Mouse (Mus musculus) limb, embryonic 13.5 days (tissue): Measurements from ENCODE around the gene Polr2h. TPM values are rescaled to one million over a fixed set of nuclear protein-coding genes. Genes with fewer than 3 reads are reported as not detected.

Experiments used
- ATAC-seq: fragments of 200-750 bp; cut with Nextera tagmentation; 2 replicates; pipeline ENCODE4 v1.8.0; 2017; ENCODE audit warnings: low read depth, moderate number of reproducible peaks, moderate TSS enrichment; ENCODE audit not compliant: low FRiP score
- H3K27ac ChIP-seq: fragments of 300-500 bp; sonication (generic); 2 replicates; pipeline ENCODE4 v1.5.1; 2015; ENCODE audit warnings: inconsistent platforms, mild to moderate bottlenecking, moderate library complexity
- H3K27me3 ChIP-seq: fragments of 300-500 bp; sonication (generic); 2 replicates; pipeline ENCODE4 v1.6.1; 2015; ENCODE audit warnings: mild to moderate bottlenecking, inconsistent platforms
- H3K36me3 ChIP-seq: fragments of 300-500 bp; sonication (generic); 2 replicates; pipeline ENCODE4 v1.6.1; 2015; ENCODE audit warnings: inconsistent platforms, mild to moderate bottlenecking, moderate library complexity
- H3K4me1 ChIP-seq: fragments of 300-500 bp; sonication (generic); 2 replicates; pipeline ENCODE4 v1.6.1; 2015; ENCODE audit warnings: inconsistent platforms
- H3K4me2 ChIP-seq: fragments of 300-500 bp; sonication (generic); replicated peaks from 2 replicates; pipeline ENCODE4 v1.6.1; 2015; ENCODE audit warnings: inconsistent platforms, mild to moderate bottlenecking, moderate library complexity
- H3K4me3 ChIP-seq: fragments of 300-500 bp; sonication (generic); 2 replicates; pipeline ENCODE4 v1.5.1; 2015; ENCODE audit warnings: moderate library complexity, mild to moderate bottlenecking, inconsistent platforms
- H3K9ac ChIP-seq: fragments of 300-500 bp; sonication (generic); 2 replicates; pipeline ENCODE4 v1.6.1; 2015; ENCODE audit warnings: mild to moderate bottlenecking, inconsistent platforms
- H3K9me3 ChIP-seq: fragments of 300-500 bp; sonication (generic); 2 replicates; pipeline ENCODE4 v1.6.1; 2016; ENCODE audit warnings: inconsistent platforms
- WGBS: fragments of 180-500 bp; shearing (Covaris S2); methylation state at CpG from one replicate; pipeline ENCODE4 v1.1.7; 2015; 5-methylcytosine and 5-hydroxymethylcytosine counted together
- polyA plus RNA-seq: library from polyadenylated mRNA; unstranded; fragments of >200 nt; fragmentation: Nextera tagmentation; extraction: Ambion mirVana; gene quantifications from 2 replicates; pipeline ENCODE4 v1.2.1, GENCODE M21; 2015

Gene Polr2h
- polyA plus RNA-seq, 1 experiment from 2014 or later: 117 TPM

- H3K36me3 ChIP-seq: peaks cover 60% of the 10 kb centered on the region
- H3K27me3 ChIP-seq: no peaks in the 10 kb centered on the region
- no peaks in the 10 kb centered on the region for H3K9me3 ChIP-seq
- H3K27ac ChIP-seq: no peak overlapping the region
- no peak overlapping the region for H3K4me3 ChIP-seq
- WGBS: 94% methylated on average over 10 of the region's 10 CpGs
- ATAC-seq: no peak
- H3K9ac ChIP-seq: no peak overlapping the region; the same call in 1 of the 2 replicates
- H3K4me2 ChIP-seq: no peak overlapping the region
- peaks cover 22% of the 10 kb centered on the region for H3K4me1 ChIP-seq
Measured at GRCm38 (mm10) chr16:20703071-20703470, 14.4 kb upstream of the Polr2h start.

- 83% methylated on average over 6 of the region's 6 CpGs for WGBS
- Histone ChIP-seq H3K27ac (no peak overlapping the region), H3K9me3 (no peaks in the 10 kb centered on the region), H3K36me3 (peaks cover 68% of the 10 kb centered on the region), H3K27me3 (no peaks in the 10 kb centered on the region), H3K9ac (no peak overlapping the region), H3K4me3 (no peak overlapping the region), H3K4me2 (no peak overlapping the region), H3K4me1 (peaks cover 22% of the 10 kb centered on the region)
- no peak for ATAC-seq
Measured at GRCm38 (mm10) chr16:20703699-20704400, 13.6 kb upstream of the Polr2h start.

- WGBS: 80% methylated on average over 3 of the region's 3 CpGs
- Histone ChIP-seq H3K4me2 (no peak overlapping the region), H3K4me1 (peaks cover 17% of the 10 kb centered on the region), H3K27ac (no peak overlapping the region), H3K9ac (no peak overlapping the region), H3K9me3 (no peaks in the 10 kb centered on the region), H3K27me3 (no peaks in the 10 kb centered on the region), H3K4me3 (no peak overlapping the region), H3K36me3 (peaks cover 81% of the 10 kb centered on the region)
- no peak for ATAC-seq
Measured at GRCm38 (mm10) chr16:20705786-20706185, 11.7 kb upstream of the Polr2h start.

- H3K36me3 ChIP-seq: peaks cover 89% of the 10 kb centered on the region
- H3K4me3 ChIP-seq: no peak overlapping the region
- H3K9me3 ChIP-seq: no peaks in the 10 kb centered on the region
- 89% methylated on average over 2 of the region's 2 CpGs for WGBS
- no peak overlapping the region for H3K9ac ChIP-seq
- H3K4me1 ChIP-seq: peaks cover 12% of the 10 kb centered on the region
- H3K27ac ChIP-seq: no peak overlapping the region
- H3K4me2 ChIP-seq: no peak overlapping the region
- no peaks in the 10 kb centered on the region for H3K27me3 ChIP-seq
- no peak for ATAC-seq
Measured at GRCm38 (mm10) chr16:20706407-20707055, 10.9 kb upstream of the Polr2h start.

GRCm38 (mm10) chr16:20708220-20708938, 9.1 kb upstream of the Polr2h start:
- peaks cover 100% of the 10 kb centered on the region for H3K36me3 ChIP-seq
- no peak overlapping the region for H3K4me2 ChIP-seq
- H3K4me3 ChIP-seq: no peak overlapping the region
- WGBS: 91% methylated on average over 21 of the region's 21 CpGs
- no peak overlapping the region for H3K27ac ChIP-seq
- no peaks in the 10 kb centered on the region for H3K9me3 ChIP-seq
- no peaks in the 10 kb centered on the region for H3K27me3 ChIP-seq
- no peaks in the 10 kb centered on the region for H3K4me1 ChIP-seq
- no peak for ATAC-seq
- H3K9ac ChIP-seq: no peak overlapping the region

GRCm38 (mm10) chr16:20708939-20709734, 8.3 kb upstream of the Polr2h start:
- Histone ChIP-seq H3K4me2 (no peak overlapping the region), H3K4me3 (no peak overlapping the region), H3K9ac (no peak overlapping the region), H3K27me3 (no peaks in the 10 kb centered on the region), H3K9me3 (no peaks in the 10 kb centered on the region), H3K27ac (no peak overlapping the region), H3K36me3 (peaks cover 94% of the 10 kb centered on the region), H3K4me1 (peaks cover 7% of the 10 kb centered on the region; the same call in 1 of the 2 replicates)
- WGBS: 73% methylated on average over 19 of the region's 19 CpGs
- peak; percentile 66; the same call in 1 of the 2 replicates for ATAC-seq

- no peak overlapping the region for H3K9ac ChIP-seq
- H3K27me3 ChIP-seq: no peaks in the 10 kb centered on the region
- no peak for ATAC-seq
- WGBS: 93% methylated on average over 11 of the region's 11 CpGs
- no peaks in the 10 kb centered on the region for H3K9me3 ChIP-seq
- H3K36me3 ChIP-seq: peaks cover 82% of the 10 kb centered on the region
- no peak overlapping the region for H3K27ac ChIP-seq
- no peak overlapping the region for H3K4me3 ChIP-seq
- no peak overlapping the region for H3K4me2 ChIP-seq
- H3K4me1 ChIP-seq: peaks cover 20% of the 10 kb centered on the region
Measured at GRCm38 (mm10) chr16:20710370-20710769, 7.1 kb upstream of the Polr2h start.

- peaks cover 78% of the 10 kb centered on the region for H3K36me3 ChIP-seq
- H3K4me3 ChIP-seq: no peak overlapping the region
- no peak for ATAC-seq
- no peak overlapping the region for H3K9ac ChIP-seq
- peaks cover 21% of the 10 kb centered on the region for H3K4me1 ChIP-seq
- H3K27ac ChIP-seq: no peak overlapping the region
- WGBS: 82% methylated on average over 4 of the region's 4 CpGs
- no peaks in the 10 kb centered on the region for H3K9me3 ChIP-seq
- no peaks in the 10 kb centered on the region for H3K27me3 ChIP-seq
- H3K4me2 ChIP-seq: no peak overlapping the region
Measured at GRCm38 (mm10) chr16:20710810-20711209, 6.7 kb upstream of the Polr2h start.

GRCm38 (mm10) chr16:20712190-20712589, 5.3 kb upstream of the Polr2h start:
- no peaks in the 10 kb centered on the region for H3K9me3 ChIP-seq
- H3K4me2 ChIP-seq: no peak overlapping the region
- H3K36me3 ChIP-seq: peaks cover 64% of the 10 kb centered on the region
- no peak overlapping the region for H3K9ac ChIP-seq
- ATAC-seq: no peak
- H3K27me3 ChIP-seq: no peaks in the 10 kb centered on the region
- no peak overlapping the region for H3K4me3 ChIP-seq
- WGBS: 76% methylated on average over 9 of the region's 9 CpGs
- H3K4me1 ChIP-seq: peaks cover 29% of the 10 kb centered on the region
- H3K27ac ChIP-seq: no peak overlapping the region

GRCm38 (mm10) chr16:20712889-20713288, 4.6 kb upstream of the Polr2h start:
- no peak for ATAC-seq
- 93% methylated on average over 7 of the region's 7 CpGs for WGBS
- Histone ChIP-seq H3K27ac (no peak overlapping the region), H3K36me3 (peaks cover 57% of the 10 kb centered on the region), H3K4me3 (no peak overlapping the region), H3K9ac (no peak overlapping the region), H3K9me3 (no peaks in the 10 kb centered on the region), H3K4me2 (0 out of 2 replicates have a peak overlapping the region, but pooled peaks have one; percentile 78), H3K27me3 (no peaks in the 10 kb centered on the region), H3K4me1 (peaks cover 30% of the 10 kb centered on the region)

GRCm38 (mm10) chr16:20714307-20715080, 3.0 kb upstream of the Polr2h start:
- Histone ChIP-seq H3K4me1 (peaks cover 36% of the 10 kb centered on the region), H3K9ac (peak overlapping the region; percentile 82; the same call in 1 of the 2 replicates), H3K27ac (no peak overlapping the region)

More at GRCm38 (mm10) chr16:20714307-20715080, 3.0 kb upstream of the Polr2h start:
- Histone ChIP-seq H3K36me3 (peaks cover 41% of the 10 kb centered on the region), H3K27me3 (no peaks in the 10 kb centered on the region), H3K4me2 (peak overlapping the region; percentile 78), H3K4me3 (peak overlapping the region; percentile 65), H3K9me3 (no peaks in the 10 kb centered on the region)
- no peak for ATAC-seq
- 52% methylated on average over 11 of the region's 11 CpGs for WGBS
